Mouse (Mus musculus) adrenal gland, postnatal 25 days (tissue): ENCODE results near the gene Lhx4. TPM values are rescaled to one million over a fixed set of nuclear protein-coding genes. Genes with fewer than 3 reads are reported as not detected.

Experiments used
- DNase-seq: peaks from one replicate; pipeline ENCODE4 v3.0.0; 2021; ENCODE audit warnings: mixed read lengths
- long read RNA-seq: library from polyadenylated mRNA; stranded (forward); transcript quantifications from one replicate; pipeline ENCODE4 v2.0.0, GENCODE M21; 2021
- total RNA-seq: library from RNA; stranded (reverse); gene quantifications from 2 replicates; pipeline ENCODE4 v1.2.3, GENCODE M21; 2021

Lhx4 gene
- 0.06 TPM in 1 of 2 replicates, not detected in the other for total RNA-seq
- long read RNA-seq = 0 reads

GRCm38 (mm10) chr1:155751484-155752255 lies at the start of gene Lhx4:
Lhx4 (minus strand) TSS chr1:155751684.
- no peak for DNase-seq

DNA sequence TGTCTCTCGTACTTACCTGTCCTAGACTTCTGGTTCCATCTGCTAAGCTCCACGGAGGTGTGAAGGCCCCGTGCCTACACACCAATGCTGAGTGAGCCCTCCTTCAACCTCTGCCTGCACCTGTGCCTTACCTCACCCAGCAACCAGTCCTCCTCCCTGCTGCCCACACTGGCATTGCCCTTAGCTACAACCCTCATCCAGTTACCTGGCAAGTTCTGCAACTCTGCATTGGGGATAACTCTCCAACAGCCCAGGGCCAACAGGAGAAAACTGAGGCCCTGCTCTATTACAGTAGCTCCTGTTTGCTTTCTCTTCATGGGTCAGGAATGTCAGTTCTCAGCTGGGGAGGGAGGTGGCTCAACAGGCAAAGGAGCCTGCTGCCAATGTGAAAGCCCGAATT lies 46.5 kb upstream of the Lhx4 start:
- no peak for DNase-seq

DNA sequence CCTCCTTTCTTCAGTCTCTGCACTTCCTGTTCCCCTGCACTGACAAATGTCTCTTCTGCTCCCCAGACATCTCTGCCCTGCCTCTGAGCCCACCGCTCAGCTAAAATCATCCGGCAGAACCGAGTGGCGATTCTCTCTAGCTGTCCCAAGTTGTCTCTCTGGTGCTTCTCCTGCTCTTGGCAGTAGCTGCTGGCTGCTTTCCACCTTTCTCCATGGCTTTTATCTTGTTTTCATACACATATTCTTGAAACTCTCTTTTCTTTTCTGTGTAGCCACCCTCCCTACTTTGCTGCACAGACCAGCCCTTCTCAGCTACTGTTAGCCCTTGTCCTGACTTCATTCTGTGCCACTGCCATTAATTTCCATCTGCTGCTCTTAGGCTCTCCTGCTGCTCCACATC lies 45.9 kb upstream of the Lhx4 start:
- DNase-seq = no peak

DNA sequence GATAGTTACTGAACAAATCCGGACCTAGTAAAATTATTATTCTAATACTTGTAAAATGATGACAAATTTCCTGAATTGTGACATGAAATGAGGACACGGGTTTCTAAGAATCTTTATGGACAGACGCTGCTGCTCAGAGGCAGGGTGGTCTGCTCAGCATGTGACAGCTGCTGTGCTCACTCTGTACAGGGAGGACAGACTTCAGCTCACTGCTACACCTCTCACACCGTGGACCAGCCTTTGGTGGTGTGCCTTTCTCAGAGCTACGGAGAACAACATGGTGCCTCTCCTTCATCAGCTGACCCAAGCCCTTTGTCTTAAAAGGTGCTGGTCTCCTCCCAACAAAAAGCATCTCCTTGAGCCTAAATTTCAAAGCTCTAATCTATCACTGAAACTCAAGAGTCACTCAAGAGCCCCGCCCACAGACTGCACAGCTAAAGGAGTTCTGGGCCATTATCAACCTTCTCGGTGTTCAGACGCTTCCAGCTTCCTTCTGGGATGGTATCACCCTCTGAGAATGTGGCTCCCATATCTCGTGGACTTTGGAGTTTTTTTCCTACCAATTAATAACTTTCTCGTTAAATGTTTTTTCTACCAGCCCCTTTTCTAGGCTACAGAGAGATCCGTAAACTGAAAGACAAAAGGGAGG lies 45.4 kb upstream of the Lhx4 start:
- DNase-seq = no peak

DNA sequence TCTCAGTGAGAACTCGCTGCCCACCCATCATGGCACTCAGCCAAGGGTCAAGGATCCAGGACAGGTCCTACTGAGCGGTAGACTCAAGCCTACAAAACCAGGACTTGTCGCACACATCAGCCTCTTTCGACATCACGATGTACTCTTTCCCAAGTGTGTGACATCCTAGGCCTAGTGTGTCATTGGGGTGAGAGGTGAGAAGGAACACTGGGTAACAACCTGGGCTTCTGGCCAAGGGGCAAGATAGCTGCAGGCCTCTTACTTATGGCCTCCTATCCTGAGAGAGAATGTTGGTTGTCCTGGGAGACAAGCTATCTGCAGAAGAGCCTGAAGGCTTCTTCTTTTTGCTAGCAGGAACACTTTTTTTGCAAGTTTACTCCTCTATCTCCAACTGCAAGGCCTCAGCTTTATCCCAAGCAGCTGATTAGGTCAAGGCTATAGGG lies 44.3 kb upstream of the Lhx4 start:
- DNase-seq = peak; percentile 40

- DNase-seq = no peak
Observed at GRCm38 (mm10) chr1:155794855-155795254, 43.4 kb upstream of the Lhx4 start.

DNA sequence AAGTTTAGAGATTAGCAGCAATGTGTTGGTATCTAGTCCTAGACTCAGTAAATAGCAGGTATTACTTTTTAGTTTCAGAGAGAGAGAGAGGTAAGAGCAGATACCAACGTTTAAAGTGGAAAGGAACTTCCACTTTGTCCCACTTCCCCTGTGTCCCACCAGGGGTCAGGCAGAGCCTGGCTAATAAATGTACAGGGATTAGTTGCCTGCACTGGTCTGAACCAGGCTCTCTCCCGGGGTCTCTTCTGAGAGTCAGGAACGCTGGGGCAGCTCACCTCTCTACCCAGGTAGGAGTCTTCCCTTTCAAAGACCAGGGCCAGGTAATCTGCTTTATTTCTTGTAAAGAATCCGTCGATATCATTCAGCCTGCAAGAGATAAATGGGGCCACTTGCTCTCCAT lies 40.4 kb upstream of the Lhx4 start:
- DNase-seq = no peak

GRCm38 (mm10) chr1:155790111-155790974 lies 38.9 kb upstream of the Lhx4 start:
- DNase-seq = no peak

DNA sequence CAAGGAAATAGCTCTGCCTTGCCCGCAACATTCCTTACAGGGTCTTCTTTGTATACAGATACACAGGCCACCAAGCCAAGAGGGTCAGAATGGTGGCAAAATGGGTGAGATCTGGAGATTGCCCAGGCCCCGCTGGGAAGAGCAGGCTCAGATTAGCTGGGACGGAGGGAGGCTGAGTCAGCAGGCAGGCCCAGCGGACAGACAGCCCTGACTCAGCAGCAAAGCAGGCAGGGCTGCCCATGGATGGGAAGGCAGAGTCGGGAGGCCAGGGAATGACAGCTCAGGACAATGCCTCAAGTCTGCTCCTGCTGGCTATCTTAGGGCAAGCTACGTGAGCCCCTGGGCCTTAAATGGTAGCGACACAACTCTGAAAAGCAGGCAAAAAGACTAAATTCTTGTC lies 34.4 kb upstream of the Lhx4 start:
- peak; percentile 56 for DNase-seq

DNA sequence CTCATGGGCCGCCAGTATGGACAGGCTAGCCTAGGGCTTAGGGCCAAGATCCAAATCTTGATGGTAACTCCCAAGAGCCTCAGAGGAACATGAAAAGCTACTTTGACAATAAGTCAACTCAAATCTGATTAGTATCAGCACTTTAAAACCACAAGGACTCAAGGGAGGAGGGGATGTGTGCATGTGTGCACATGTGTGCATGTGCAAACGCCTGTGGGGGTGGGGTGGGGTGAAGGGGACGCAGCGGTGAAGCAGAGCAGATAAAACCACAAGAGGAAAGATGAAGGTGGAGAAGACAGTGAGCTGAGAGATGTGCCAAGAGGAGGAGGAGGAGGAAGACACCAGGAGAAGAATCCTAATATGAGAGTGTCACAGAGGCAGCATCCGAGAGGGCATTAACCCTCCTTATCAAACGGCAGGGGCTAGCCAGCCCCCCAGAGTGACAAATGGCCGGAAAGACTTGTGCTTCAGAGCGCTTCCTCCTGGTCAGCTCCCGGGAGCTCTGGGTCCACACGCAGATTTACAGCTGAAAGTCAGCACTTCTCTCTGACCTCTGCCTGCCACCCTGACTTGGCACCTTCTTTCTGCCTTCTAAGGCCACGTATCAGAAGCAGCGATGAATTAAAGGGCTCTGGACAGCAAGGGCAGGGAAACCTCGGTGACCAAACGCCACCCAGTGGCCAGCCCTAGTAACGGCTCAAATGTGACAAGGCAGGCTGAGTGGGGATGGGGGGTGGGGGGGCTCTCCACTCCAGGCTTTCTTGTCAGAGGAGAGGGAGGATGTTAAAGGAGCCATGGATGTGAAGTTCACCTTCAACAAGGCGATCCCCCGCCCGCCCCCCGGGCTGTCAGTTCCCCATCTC lies 33.1 kb upstream of the Lhx4 start:
- DNase-seq = peak; percentile 61

- DNase-seq = no peak
Observed at GRCm38 (mm10) chr1:155782382-155782781, 30.9 kb upstream of the Lhx4 start.

- no peak for DNase-seq
Observed at GRCm38 (mm10) chr1:155777641-155778625, 26.4 kb upstream of the Lhx4 start.

GRCm38 (mm10) chr1:155759167-155759566 lies 7.7 kb upstream of the Lhx4 start:
- no peak for DNase-seq

DNA sequence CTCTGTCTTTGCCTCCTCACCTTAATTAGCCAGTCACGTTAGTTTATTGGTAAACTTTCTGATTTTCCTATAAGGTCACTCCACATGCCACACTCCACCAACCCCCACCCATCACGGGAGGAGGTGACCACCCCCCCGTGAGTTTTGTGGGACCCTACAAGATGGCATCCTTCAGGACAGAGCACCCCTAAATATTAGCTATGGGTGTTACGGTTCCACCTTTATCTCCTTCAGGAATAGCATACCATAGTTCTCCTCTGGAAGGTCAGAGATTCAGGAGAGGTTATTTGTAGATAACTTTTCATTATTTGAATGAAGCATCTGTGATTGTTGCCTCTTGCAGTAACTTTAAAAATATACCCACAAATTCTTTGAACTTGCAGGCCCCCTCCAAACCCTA lies 7.2 kb upstream of the Lhx4 start:
- no peak for DNase-seq

DNA sequence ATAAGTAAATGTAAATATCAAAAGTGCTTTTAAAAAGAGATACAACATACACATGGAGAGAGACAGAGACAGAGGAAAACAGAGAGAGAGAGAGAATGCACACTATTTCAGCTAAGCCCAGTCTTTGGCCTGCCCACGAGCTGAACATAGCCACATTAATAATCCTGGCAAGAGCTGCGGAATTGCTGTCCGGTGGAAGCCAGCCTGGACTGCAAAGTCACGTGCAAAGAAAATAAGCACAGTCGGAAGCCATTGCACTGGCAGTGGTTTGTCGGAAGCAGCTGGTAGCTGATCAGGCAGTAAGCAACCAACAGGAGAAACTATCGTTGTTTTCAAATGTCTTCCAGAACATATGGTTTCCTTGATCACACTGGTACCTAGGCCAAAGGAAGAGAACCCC lies 6.1 kb upstream of the Lhx4 start:
- DNase-seq = no peak

- no peak for DNase-seq
Observed at GRCm38 (mm10) chr1:155753411-155753810, 1.9 kb upstream of the Lhx4 start.

DNA sequence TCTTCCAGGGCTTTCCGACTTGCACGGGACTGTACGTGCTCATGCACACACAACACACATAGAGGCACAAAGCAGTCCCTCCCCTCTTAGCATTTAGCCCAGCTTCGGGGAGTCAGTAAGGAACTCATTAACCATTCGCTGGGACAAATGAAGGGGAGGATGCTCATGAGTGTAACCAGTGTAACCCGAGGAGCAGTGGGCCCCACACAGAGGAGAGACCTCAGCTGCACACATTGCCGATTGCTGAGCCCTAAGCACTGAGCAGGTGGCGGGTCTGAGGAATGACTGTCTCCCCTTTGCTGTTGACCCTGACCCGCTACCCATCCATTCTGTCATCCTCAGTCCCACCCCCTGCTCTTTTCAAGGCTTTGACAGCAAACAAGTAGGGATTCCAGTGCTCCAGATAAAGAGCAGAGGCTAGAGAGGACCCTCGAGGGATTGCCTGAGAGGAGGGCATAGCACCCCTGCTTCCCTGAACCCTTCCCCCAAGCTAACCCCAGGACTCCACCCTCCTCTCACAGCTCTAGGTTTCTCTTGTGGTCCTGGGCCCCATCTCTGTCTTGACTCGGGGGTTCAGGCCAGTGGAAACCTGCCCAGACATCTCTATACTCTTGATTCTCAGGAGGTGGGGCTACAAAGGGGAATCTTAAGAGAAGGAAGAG lies 836 bp downstream of the Lhx4 start:
- no peak for DNase-seq

- no peak for DNase-seq
Observed at GRCm38 (mm10) chr1:155747911-155748310, 3.6 kb downstream of the Lhx4 start.

DNA sequence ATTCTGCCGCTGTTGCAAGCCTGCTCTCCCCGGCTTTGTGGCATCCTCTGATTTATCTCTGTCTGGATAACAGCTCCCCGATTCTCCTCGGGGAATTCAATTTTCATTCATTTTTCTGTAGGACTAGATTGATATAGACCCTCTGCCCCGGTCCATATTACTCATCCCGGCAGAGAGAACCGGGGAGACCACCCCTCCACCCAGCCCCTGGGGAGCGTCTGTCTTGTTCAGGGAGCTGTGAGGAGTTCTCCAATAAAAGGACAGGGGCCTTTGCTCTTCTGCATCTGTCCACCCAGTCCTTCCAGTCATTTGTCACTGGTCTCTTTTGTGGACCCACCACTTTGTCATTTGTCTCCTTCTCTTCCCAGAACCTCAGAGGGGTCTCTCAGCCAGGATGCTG lies 4.5 kb downstream of the Lhx4 start:
- no peak for DNase-seq
